Mouse (Mus musculus) cortical plate, adult 2 months (tissue): ENCODE data around the gene Tbc1d16. TPM values are rescaled to one million over a fixed set of nuclear protein-coding genes. Genes with fewer than 3 reads are reported as not detected.

ENCODE experiments used
- H3K27ac ChIP-seq: fragments of 200-500 bp; 2 replicates; pipeline ENCODE4 v1.5.1; 2012; ENCODE audit warnings: low read length, control low read depth, inconsistent platforms; ENCODE audit not compliant: insufficient read depth
- H3K4me1 ChIP-seq: fragments of 200-500 bp; 2 replicates; pipeline ENCODE4 v1.6.1; 2011; ENCODE audit warnings: low read length; ENCODE audit not compliant: control insufficient read depth, insufficient read depth
- H3K4me3 ChIP-seq: fragments of 200-500 bp; 2 replicates; pipeline ENCODE4 v1.5.1; 2011; ENCODE audit warnings: mild to moderate bottlenecking, low read length, control low read depth; ENCODE audit not compliant: insufficient read depth
- CTCF ChIP-seq: fragments of 200-500 bp; IDR thresholded peaks from 2 replicates; pipeline ENCODE4 v1.5.1; 2011; ENCODE audit warnings: mild to moderate bottlenecking, control low read depth, low read length; ENCODE audit not compliant: insufficient read depth; ENCODE audit errors: extremely low read depth
- POLR2A ChIP-seq: fragments of 200-500 bp; IDR thresholded peaks from 2 replicates; pipeline ENCODE4 v1.6.1; 2011; ENCODE audit warnings: mild to moderate bottlenecking, low read length, control low read depth; ENCODE audit not compliant: insufficient read depth; ENCODE audit errors: extremely low read depth
- polyA plus RNA-seq: library from polyadenylated mRNA; depleted of rRNA; stranded (reverse); fragments of >200 nt; gene quantifications from 2 replicates; pipeline ENCODE4 v1.2.3, GENCODE M21; 2012

Gene Tbc1d16
- polyA plus RNA-seq, 1 experiment, result 17.6 TPM

- H3K4me3 ChIP-seq, result no peak overlapping the region
- no peak overlapping the region for H3K27ac ChIP-seq
- TF ChIP-seq CTCF (no peak), POLR2A (no peak)
- no peaks in the 10 kb centered on the region for H3K4me1 ChIP-seq
These were observed 93.7 kb downstream of the Tbc1d16 start for GRCm38 (mm10) chr11:119134586-119134985.

GRCm38 (mm10) chr11:119133437-119134221, 94.7 kb downstream of the Tbc1d16 start:
- TF ChIP-seq CTCF (no peak), POLR2A (no peak)
- no peak overlapping the region for H3K27ac ChIP-seq
- no peaks in the 10 kb centered on the region for H3K4me1 ChIP-seq
- no peak overlapping the region for H3K4me3 ChIP-seq

GRCm38 (mm10) chr11:119132198-119133035, 95.9 kb downstream of the Tbc1d16 start:
- no peak for TF ChIP-seq POLR2A
- no peak for TF ChIP-seq CTCF
- H3K27ac ChIP-seq, result no peak overlapping the region
- H3K4me3 ChIP-seq, result no peak overlapping the region
- H3K4me1 ChIP-seq, result no peaks in the 10 kb centered on the region

GRCm38 (mm10) chr11:119130081-119130765, 98.1 kb downstream of the Tbc1d16 start:
- TF ChIP-seq CTCF (no peak), POLR2A (no peak)
- H3K4me1 ChIP-seq, result no peaks in the 10 kb centered on the region
- no peak overlapping the region for H3K27ac ChIP-seq
- no peak overlapping the region for H3K4me3 ChIP-seq

- TF ChIP-seq CTCF, result no peak
- Histone ChIP-seq H3K27ac (no peak overlapping the region), H3K4me3 (no peak overlapping the region), H3K4me1 (no peaks in the 10 kb centered on the region)
These were observed 98.8 kb downstream of the Tbc1d16 start for GRCm38 (mm10) chr11:119129281-119130058.

GRCm38 (mm10) chr11:119128668-119129280, 99.5 kb downstream of the Tbc1d16 start:
- TF ChIP-seq POLR2A (no peak), CTCF (no peak)
- Histone ChIP-seq H3K4me1 (no peaks in the 10 kb centered on the region), H3K4me3 (no peak overlapping the region), H3K27ac (no peak overlapping the region)

- Histone ChIP-seq H3K27ac (no peak overlapping the region), H3K4me1 (no peaks in the 10 kb centered on the region), H3K4me3 (no peak overlapping the region)
- TF ChIP-seq POLR2A (no peak), CTCF (no peak)
These were observed 100.4 kb downstream of the Tbc1d16 start for GRCm38 (mm10) chr11:119127686-119128473.

GRCm38 (mm10) chr11:119127147-119127546, 101.2 kb downstream of the Tbc1d16 start:
- TF ChIP-seq POLR2A (no peak), CTCF (no peak)
- no peaks in the 10 kb centered on the region for H3K4me1 ChIP-seq
- H3K4me3 ChIP-seq, result no peak overlapping the region
- no peak overlapping the region for H3K27ac ChIP-seq
